Mouse (Mus musculus): ENCODE measurements around the gene Smg6. TPM values are rescaled to one million over a fixed set of nuclear protein-coding genes. Genes with fewer than 3 reads are reported as not detected.

Gene Smg6
- polyA plus RNA-seq, 1 experiment from 2014 or later: 15.8 TPM

DNA sequence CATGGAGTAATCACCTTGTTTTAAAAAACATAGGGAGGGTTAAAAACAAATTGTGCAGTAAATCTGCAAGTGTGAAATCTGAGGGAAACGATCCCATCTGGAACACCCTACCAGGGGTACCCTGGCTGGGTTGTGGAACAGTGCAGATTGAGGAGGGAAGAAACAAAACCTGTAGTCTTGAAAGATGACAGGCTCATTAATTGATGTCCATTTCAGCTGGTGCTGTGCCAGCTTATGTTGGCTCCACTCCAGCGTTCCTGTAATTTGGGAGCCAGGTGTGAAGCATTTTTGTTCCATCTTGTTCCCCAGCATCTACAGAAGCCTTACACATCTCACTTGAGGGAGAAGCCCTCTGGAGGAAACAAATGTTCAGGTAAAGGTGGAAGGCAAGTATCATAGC lies 153.0 kb downstream of the Smg6 start:
- no peak for ATAC-seq (ENCODE audit: insufficient read depth, low FRiP score)
- Histone ChIP-seq H3K27me3 (ENCODE audit: control insufficient read depth, insufficient read depth, low read length) (no peaks in the 10 kb centered on the region), H3K4me1 (ENCODE audit: control insufficient read depth, insufficient read depth, low read length) (peaks cover 8% of the 10 kb centered on the region; the same call in 1 of the 2 replicates), H3K4me2 (ENCODE audit: low read depth, low read length) (no peak overlapping the region), H3K4me3 (replicated peaks; ENCODE audit: low read length) (no peak overlapping the region), H3K9ac (ENCODE audit: low read length) (no peak overlapping the region), H3K36me3 (ENCODE audit: control insufficient read depth, insufficient read depth, low read length) (peaks cover 4% of the 10 kb centered on the region; the same call in 1 of the 2 replicates), H3K9me3 (replicated peaks; ENCODE audit: control insufficient read depth, low read length) (no peaks in the 10 kb centered on the region), H3K27ac (ENCODE audit: low read length) (no peak overlapping the region)
- WGBS: 48% methylated on average over 2 of the region's 2 CpGs

- no peak overlapping the region for H3K4me2 ChIP-seq (ENCODE audit: low read depth, low read length)
- H3K36me3 ChIP-seq (ENCODE audit: control insufficient read depth, insufficient read depth, low read length): peaks cover 4% of the 10 kb centered on the region; the same call in 1 of the 2 replicates
- 77% methylated on average over 1 of the region's 1 CpGs for WGBS
- H3K9ac ChIP-seq (ENCODE audit: low read length): no peak overlapping the region
- no peak for ATAC-seq (ENCODE audit: insufficient read depth, low FRiP score)
- H3K9me3 ChIP-seq (replicated peaks; ENCODE audit: control insufficient read depth, low read length): no peaks in the 10 kb centered on the region
- H3K27ac ChIP-seq (ENCODE audit: low read length): no peak overlapping the region
- no peaks in the 10 kb centered on the region for H3K4me1 ChIP-seq (ENCODE audit: control insufficient read depth, insufficient read depth, low read length)
- H3K27me3 ChIP-seq (ENCODE audit: control insufficient read depth, insufficient read depth, low read length): no peaks in the 10 kb centered on the region
- H3K4me3 ChIP-seq (replicated peaks; ENCODE audit: low read length): no peak overlapping the region
Observed at GRCm38 (mm10) chr11:75083031-75083430, 157.4 kb downstream of the Smg6 start.

GRCm38 (mm10) chr11:75092159-75092558 lies 166.5 kb downstream of the Smg6 start:
- no peak overlapping the region for H3K4me3 ChIP-seq (replicated peaks; ENCODE audit: low read length)
- H3K9me3 ChIP-seq (replicated peaks; ENCODE audit: control insufficient read depth, low read length): no peaks in the 10 kb centered on the region
- H3K27ac ChIP-seq (ENCODE audit: low read length): peak overlapping the region; percentile 85
- WGBS: 38% methylated on average over 3 of the region's 3 CpGs
- H3K4me1 ChIP-seq (ENCODE audit: control insufficient read depth, insufficient read depth, low read length): peaks cover 8% of the 10 kb centered on the region; the same call in 1 of the 2 replicates
- ATAC-seq (ENCODE audit: insufficient read depth, low FRiP score): no peak
- H3K27me3 ChIP-seq (ENCODE audit: control insufficient read depth, insufficient read depth, low read length): no peaks in the 10 kb centered on the region
- H3K9ac ChIP-seq (ENCODE audit: low read length): no peak overlapping the region
- no peaks in the 10 kb centered on the region for H3K36me3 ChIP-seq (ENCODE audit: control insufficient read depth, insufficient read depth, low read length)
- H3K4me2 ChIP-seq (ENCODE audit: low read depth, low read length): no peak overlapping the region

GRCm38 (mm10) chr11:75092656-75093055 lies 167.0 kb downstream of the Smg6 start:
- Histone ChIP-seq H3K36me3 (ENCODE audit: control insufficient read depth, insufficient read depth, low read length) (0 out of 2 replicates have a peak, but pooled peaks cover 2% of the 10 kb centered on the region), H3K4me1 (ENCODE audit: control insufficient read depth, insufficient read depth, low read length) (peaks cover 8% of the 10 kb centered on the region; the same call in 1 of the 2 replicates), H3K27me3 (ENCODE audit: control insufficient read depth, insufficient read depth, low read length) (no peaks in the 10 kb centered on the region), H3K9me3 (replicated peaks; ENCODE audit: control insufficient read depth, low read length) (no peaks in the 10 kb centered on the region), H3K27ac (ENCODE audit: low read length) (peak overlapping the region; percentile 85), H3K4me3 (replicated peaks; ENCODE audit: low read length) (no peak overlapping the region), H3K4me2 (ENCODE audit: low read depth, low read length) (no peak overlapping the region), H3K9ac (ENCODE audit: low read length) (no peak overlapping the region)
- WGBS: 50% methylated on average over 5 of the region's 5 CpGs
- ATAC-seq (ENCODE audit: insufficient read depth, low FRiP score): 0 out of 2 replicates have a peak, but pooled peaks have one; percentile 25

GRCm38 (mm10) chr11:75094759-75095158 lies 169.1 kb downstream of the Smg6 start:
- Histone ChIP-seq H3K4me3 (replicated peaks; ENCODE audit: low read length) (no peak overlapping the region), H3K27me3 (ENCODE audit: control insufficient read depth, insufficient read depth, low read length) (no peaks in the 10 kb centered on the region), H3K4me2 (ENCODE audit: low read depth, low read length) (no peak overlapping the region), H3K4me1 (ENCODE audit: control insufficient read depth, insufficient read depth, low read length) (peaks cover 8% of the 10 kb centered on the region; the same call in 1 of the 2 replicates), H3K9ac (ENCODE audit: low read length) (no peak overlapping the region), H3K9me3 (replicated peaks; ENCODE audit: control insufficient read depth, low read length) (no peaks in the 10 kb centered on the region), H3K27ac (ENCODE audit: low read length) (no peak overlapping the region), H3K36me3 (ENCODE audit: control insufficient read depth, insufficient read depth, low read length) (0 out of 2 replicates have a peak, but pooled peaks cover 3% of the 10 kb centered on the region)
- WGBS: 100% methylated on average over 1 of the region's 1 CpGs
- ATAC-seq (ENCODE audit: insufficient read depth, low FRiP score): no peak

- no peaks in the 10 kb centered on the region for H3K27me3 ChIP-seq (ENCODE audit: control insufficient read depth, insufficient read depth, low read length)
- no peak overlapping the region for H3K27ac ChIP-seq (ENCODE audit: low read length)
- H3K9ac ChIP-seq (ENCODE audit: low read length): no peak overlapping the region
- H3K9me3 ChIP-seq (replicated peaks; ENCODE audit: control insufficient read depth, low read length): no peaks in the 10 kb centered on the region
- 62% methylated on average over 5 of the region's 5 CpGs for WGBS
- no peak for ATAC-seq (ENCODE audit: insufficient read depth, low FRiP score)
- no peaks in the 10 kb centered on the region for H3K36me3 ChIP-seq (ENCODE audit: control insufficient read depth, insufficient read depth, low read length)
- no peak overlapping the region for H3K4me2 ChIP-seq (ENCODE audit: low read depth, low read length)
- no peak overlapping the region for H3K4me3 ChIP-seq (replicated peaks; ENCODE audit: low read length)
- 0 out of 2 replicates have a peak, but pooled peaks cover 3% of the 10 kb centered on the region for H3K4me1 ChIP-seq (ENCODE audit: control insufficient read depth, insufficient read depth, low read length)
Observed at GRCm38 (mm10) chr11:75102763-75103339, 177.2 kb downstream of the Smg6 start.

- Histone ChIP-seq H3K9ac (ENCODE audit: low read length) (no peak overlapping the region), H3K9me3 (replicated peaks; ENCODE audit: control insufficient read depth, low read length) (no peaks in the 10 kb centered on the region), H3K27me3 (ENCODE audit: control insufficient read depth, insufficient read depth, low read length) (no peaks in the 10 kb centered on the region), H3K36me3 (ENCODE audit: control insufficient read depth, insufficient read depth, low read length) (no peaks in the 10 kb centered on the region), H3K4me2 (ENCODE audit: low read depth, low read length) (no peak overlapping the region), H3K4me3 (replicated peaks; ENCODE audit: low read length) (no peak overlapping the region), H3K4me1 (ENCODE audit: control insufficient read depth, insufficient read depth, low read length) (0 out of 2 replicates have a peak, but pooled peaks cover 3% of the 10 kb centered on the region), H3K27ac (ENCODE audit: low read length) (no peak overlapping the region)
- no peak for ATAC-seq (ENCODE audit: insufficient read depth, low FRiP score)
- WGBS: 78% methylated on average over 5 of the region's 5 CpGs
Observed at GRCm38 (mm10) chr11:75106614-75107013, 181.0 kb downstream of the Smg6 start.

GRCm38 (mm10) chr11:75108909-75109308 lies 183.3 kb downstream of the Smg6 start:
- Histone ChIP-seq H3K9ac (ENCODE audit: low read length) (no peak overlapping the region), H3K4me3 (replicated peaks; ENCODE audit: low read length) (no peak overlapping the region), H3K4me2 (ENCODE audit: low read depth, low read length) (no peak overlapping the region), H3K27ac (ENCODE audit: low read length) (no peak overlapping the region), H3K27me3 (ENCODE audit: control insufficient read depth, insufficient read depth, low read length) (no peaks in the 10 kb centered on the region), H3K36me3 (ENCODE audit: control insufficient read depth, insufficient read depth, low read length) (no peaks in the 10 kb centered on the region), H3K9me3 (replicated peaks; ENCODE audit: control insufficient read depth, low read length) (no peaks in the 10 kb centered on the region), H3K4me1 (ENCODE audit: control insufficient read depth, insufficient read depth, low read length) (no peaks in the 10 kb centered on the region)
- ATAC-seq (ENCODE audit: insufficient read depth, low FRiP score): no peak

- H3K27me3 ChIP-seq (ENCODE audit: control insufficient read depth, insufficient read depth, low read length): no peaks in the 10 kb centered on the region
- H3K4me3 ChIP-seq (replicated peaks; ENCODE audit: low read length): no peak overlapping the region
- no peaks in the 10 kb centered on the region for H3K4me1 ChIP-seq (ENCODE audit: control insufficient read depth, insufficient read depth, low read length)
- WGBS: 75% methylated on average over 6 of the region's 6 CpGs
- no peaks in the 10 kb centered on the region for H3K36me3 ChIP-seq (ENCODE audit: control insufficient read depth, insufficient read depth, low read length)
- H3K9ac ChIP-seq (ENCODE audit: low read length): no peak overlapping the region
- H3K4me2 ChIP-seq (ENCODE audit: low read depth, low read length): no peak overlapping the region
- ATAC-seq (ENCODE audit: insufficient read depth, low FRiP score): no peak
- H3K27ac ChIP-seq (ENCODE audit: low read length): no peak overlapping the region
- H3K9me3 ChIP-seq (replicated peaks; ENCODE audit: control insufficient read depth, low read length): no peaks in the 10 kb centered on the region
Observed at GRCm38 (mm10) chr11:75116379-75116778, 190.8 kb downstream of the Smg6 start.
